Mouse (Mus musculus) intestine, embryonic 15.5 days (tissue): Measurements from ENCODE around the gene Gde1. TPM values are rescaled to one million over a fixed set of nuclear protein-coding genes. Genes with fewer than 3 reads are reported as not detected.

Experiments used
- ATAC-seq: fragments of 200-750 bp; cut with Nextera tagmentation; 2 replicates; pipeline ENCODE4 v1.8.0; 2017; ENCODE audit warnings: moderate TSS enrichment, moderate library complexity
- H3K27ac ChIP-seq: fragments of 300-500 bp; sonication (generic); 2 replicates; pipeline ENCODE4 v1.5.1; 2015; ENCODE audit warnings: mild to moderate bottlenecking, inconsistent platforms
- H3K27me3 ChIP-seq: fragments of 300-500 bp; sonication (generic); replicated peaks from 2 replicates; pipeline ENCODE4 v1.6.1; 2015; ENCODE audit warnings: inconsistent platforms
- H3K36me3 ChIP-seq: fragments of 300-500 bp; sonication (generic); 2 replicates; pipeline ENCODE4 v1.6.1; 2015; ENCODE audit warnings: inconsistent platforms
- H3K4me1 ChIP-seq: fragments of 300-500 bp; sonication (generic); replicated peaks from 2 replicates; pipeline ENCODE4 v1.6.1; 2015; ENCODE audit warnings: inconsistent platforms
- H3K4me2 ChIP-seq: fragments of 300-500 bp; sonication (generic); replicated peaks from 2 replicates; pipeline ENCODE4 v1.6.1; 2015; ENCODE audit warnings: mild to moderate bottlenecking, inconsistent platforms
- H3K4me3 ChIP-seq: fragments of 300-500 bp; sonication (generic); replicated peaks from 2 replicates; pipeline ENCODE4 v1.5.1; 2015; ENCODE audit warnings: inconsistent platforms
- H3K9ac ChIP-seq: fragments of 300-500 bp; sonication (generic); 2 replicates; pipeline ENCODE4 v1.6.1; 2015; ENCODE audit warnings: inconsistent platforms
- H3K9me3 ChIP-seq: fragments of 300-500 bp; sonication (generic); 2 replicates; pipeline ENCODE4 v1.6.1; 2016; ENCODE audit warnings: inconsistent platforms
- WGBS: fragments of 180-500 bp; shearing (Covaris S2); methylation state at CpG from one replicate; pipeline ENCODE4 v1.1.7; 2015; 5-methylcytosine and 5-hydroxymethylcytosine counted together
- polyA plus RNA-seq: library from polyadenylated mRNA; unstranded; fragments of >200 nt; fragmentation: Nextera tagmentation; extraction: Ambion mirVana; gene quantifications from 2 replicates; pipeline ENCODE4 v1.2.1, GENCODE M21; 2015

Gde1 gene
- polyA plus RNA-seq = 124 and 127 TPM in 2 replicates

DNA sequence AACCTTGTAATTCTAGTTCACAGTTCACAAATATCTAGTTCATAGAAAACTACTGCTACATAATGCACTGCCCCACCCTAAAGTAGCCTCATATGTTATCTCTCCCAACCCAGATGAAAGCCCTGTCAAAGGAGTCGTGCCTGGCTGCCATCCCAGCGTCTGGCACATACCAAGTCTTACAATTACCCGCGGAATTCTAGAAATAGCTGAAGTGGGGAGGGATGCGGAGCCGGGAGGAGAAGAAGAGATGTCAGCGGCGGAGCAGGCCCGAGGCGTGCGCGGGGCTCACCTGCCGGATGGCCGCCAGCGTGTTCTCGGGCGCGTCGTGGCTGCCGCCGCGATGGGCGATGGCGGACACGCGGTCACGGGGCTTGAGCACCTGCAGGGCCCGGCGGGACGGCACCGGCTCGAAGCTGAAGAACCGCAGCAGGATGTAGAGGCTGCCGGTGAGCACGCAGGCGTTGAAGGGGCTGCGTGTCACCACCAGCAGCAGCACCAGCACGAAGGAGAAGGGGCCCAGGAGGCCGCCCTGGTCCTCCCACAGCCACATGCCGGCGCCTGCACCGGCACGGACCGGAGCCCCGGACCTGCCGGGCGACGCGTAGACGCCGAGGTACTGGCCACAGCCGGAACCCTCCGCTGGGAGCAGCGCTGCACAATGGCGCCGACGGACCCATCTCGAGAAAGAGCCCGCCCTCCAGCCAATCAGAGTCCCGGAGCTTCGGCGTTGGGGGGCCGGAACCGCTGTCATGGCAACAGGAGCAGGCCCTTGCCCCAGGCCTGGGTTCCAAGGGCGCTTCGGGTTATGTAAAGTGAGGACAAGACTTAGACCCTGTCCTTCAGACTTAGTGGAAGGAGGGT, at the start of gene Gde1:
Gene Gde1 (minus strand): TSS at position 678 of the 861 bp plus-strand sequence.
- peak within 1 kb of the TSS; percentile 89 for H3K27ac ChIP-seq
- H3K4me2 ChIP-seq = peak within 1 kb of the TSS; percentile 78

DNA sequence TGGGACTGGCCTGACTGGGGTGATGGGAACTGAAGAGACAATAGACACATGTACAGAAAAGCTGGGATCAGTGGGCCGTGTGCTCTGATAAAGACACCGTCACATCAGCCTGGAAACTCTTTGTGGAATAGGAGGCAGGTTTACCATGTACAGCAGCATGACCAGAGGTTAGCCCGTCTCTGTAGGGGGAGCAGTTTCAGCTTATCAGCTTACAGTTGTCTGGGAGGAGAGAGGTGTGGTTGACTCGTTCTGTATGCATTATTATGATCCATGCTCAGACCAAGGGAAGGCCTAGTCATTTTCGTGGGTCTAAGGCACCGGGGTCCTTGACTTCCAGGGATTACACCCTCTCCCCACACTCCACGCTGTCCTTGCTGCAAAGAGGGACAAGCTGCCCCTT, 46.0 kb upstream of the Gde1 start:
- peaks cover 44% of the 10 kb centered on the region for H3K36me3 ChIP-seq
- no peaks in the 10 kb centered on the region for H3K4me1 ChIP-seq
- ATAC-seq = no peak; the same call in 1 of the 2 replicates
- no peaks in the 10 kb centered on the region for H3K9me3 ChIP-seq
- no peak overlapping the region for H3K9ac ChIP-seq
- WGBS = 86% methylated on average over 7 of the region's 7 CpGs
- no peak overlapping the region for H3K4me2 ChIP-seq
- H3K4me3 ChIP-seq = no peak overlapping the region
- H3K27ac ChIP-seq = no peak overlapping the region
- H3K27me3 ChIP-seq = no peaks in the 10 kb centered on the region

More for the DNA sequence above, at the start of gene Gde1:
- no peaks in the 10 kb centered on the region for H3K9me3 ChIP-seq
- peak within 1 kb of the TSS; percentile 90 for H3K9ac ChIP-seq
- no peaks in the 10 kb centered on the region for H3K27me3 ChIP-seq
- no peaks in the 10 kb centered on the region for H3K36me3 ChIP-seq
- peak; percentile 86 for ATAC-seq
- peak within 1 kb of the TSS; percentile 91 for H3K4me3 ChIP-seq
- peaks cover 14% of the 10 kb centered on the region; the same call in 1 of the 2 replicates for H3K4me1 ChIP-seq
- under 1% methylated on average over 65 of the region's 66 CpGs for WGBS

GRCm38 (mm10) chr7:118749706-118750105, 44.1 kb upstream of the Gde1 start:
- Histone ChIP-seq H3K27me3 (no peaks in the 10 kb centered on the region), H3K9ac (no peak overlapping the region), H3K4me3 (no peak overlapping the region), H3K27ac (no peak overlapping the region), H3K4me1 (no peaks in the 10 kb centered on the region), H3K9me3 (no peaks in the 10 kb centered on the region), H3K36me3 (peaks cover 39% of the 10 kb centered on the region), H3K4me2 (no peak overlapping the region)
- ATAC-seq = no peak
- WGBS = 81% methylated on average over 8 of the region's 8 CpGs

GRCm38 (mm10) chr7:118747891-118748672, 42.5 kb upstream of the Gde1 start:
- Histone ChIP-seq H3K4me1 (no peaks in the 10 kb centered on the region), H3K9ac (no peak overlapping the region), H3K9me3 (no peaks in the 10 kb centered on the region), H3K36me3 (peaks cover 32% of the 10 kb centered on the region), H3K27me3 (no peaks in the 10 kb centered on the region), H3K4me2 (no peak overlapping the region), H3K4me3 (no peak overlapping the region), H3K27ac (no peak overlapping the region)
- ATAC-seq = no peak
- 92% methylated on average over 12 of the region's 12 CpGs for WGBS

DNA sequence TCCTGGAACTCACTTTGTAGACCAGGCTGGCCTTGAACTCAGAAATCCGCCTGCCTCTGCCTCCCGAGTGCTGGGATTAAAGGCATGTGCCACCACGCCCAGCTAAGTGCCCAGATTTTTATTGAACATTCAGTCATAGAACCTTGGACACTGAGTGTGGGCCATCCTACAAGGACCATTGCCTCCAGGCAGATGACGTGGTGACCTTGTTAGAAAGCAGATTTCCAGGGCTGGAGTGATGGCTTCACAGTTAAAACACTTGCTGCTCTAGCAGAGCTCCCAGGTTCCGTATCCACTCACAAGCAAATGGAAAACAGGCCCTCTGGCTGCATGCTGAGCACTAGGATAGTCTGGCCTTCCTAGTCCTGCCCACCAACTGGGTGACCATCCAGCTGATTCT, 39.2 kb upstream of the Gde1 start:
- Histone ChIP-seq H3K4me3 (no peak overlapping the region), H3K9me3 (no peaks in the 10 kb centered on the region), H3K4me2 (no peak overlapping the region), H3K9ac (no peak overlapping the region), H3K4me1 (peaks cover 8% of the 10 kb centered on the region; the same call in 1 of the 2 replicates), H3K27me3 (no peaks in the 10 kb centered on the region), H3K36me3 (peaks cover 16% of the 10 kb centered on the region), H3K27ac (no peak overlapping the region)
- ATAC-seq = no peak
- WGBS = 89% methylated on average over 5 of the region's 5 CpGs

GRCm38 (mm10) chr7:118742278-118742677, 36.7 kb upstream of the Gde1 start:
- 0 out of 2 replicates have a peak overlapping the region, but pooled peaks have one; percentile 75 for H3K4me2 ChIP-seq
- H3K27me3 ChIP-seq = no peaks in the 10 kb centered on the region
- 0 out of 2 replicates have a peak, but pooled peaks cover 7% of the 10 kb centered on the region for H3K36me3 ChIP-seq
- no peaks in the 10 kb centered on the region for H3K9me3 ChIP-seq
- 75% methylated on average over 6 of the region's 6 CpGs for WGBS
- H3K27ac ChIP-seq = no peak overlapping the region
- H3K4me3 ChIP-seq = no peak overlapping the region
- no peak overlapping the region for H3K9ac ChIP-seq
- no peak for ATAC-seq
- peaks cover 8% of the 10 kb centered on the region; the same call in 1 of the 2 replicates for H3K4me1 ChIP-seq

GRCm38 (mm10) chr7:118740532-118741338, 35.2 kb upstream of the Gde1 start:
- H3K4me3 ChIP-seq = peak overlapping the region; percentile 74
- 2% methylated on average over 41 of the region's 41 CpGs for WGBS
- no peak overlapping the region; the same call in 1 of the 2 replicates for H3K27ac ChIP-seq

DNA sequence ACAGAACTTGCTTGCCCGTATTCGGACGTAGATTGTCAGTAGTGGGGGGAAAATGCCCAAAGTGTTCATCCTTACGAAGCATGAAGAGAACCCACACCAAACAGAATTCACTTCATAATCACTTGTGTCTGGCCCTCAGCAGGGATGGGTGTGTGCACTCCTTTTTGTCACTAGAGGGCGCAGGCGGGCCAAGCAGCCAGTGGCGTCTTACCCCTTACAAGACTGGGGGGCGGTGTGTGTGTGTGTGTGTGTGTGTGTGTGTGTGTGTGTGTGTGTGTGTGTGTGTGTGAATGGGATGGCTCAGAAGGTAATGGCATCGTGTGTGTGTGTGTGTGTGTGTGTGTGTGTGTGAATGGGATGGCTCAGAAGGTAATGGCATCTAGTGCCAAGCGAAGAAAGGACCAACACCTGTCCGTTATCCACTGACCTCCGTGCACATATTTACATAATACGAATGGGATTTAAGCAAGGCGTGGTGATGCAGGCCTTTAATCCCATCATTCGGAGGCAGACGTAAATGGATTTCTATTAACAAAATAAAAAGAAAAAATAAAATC, 34.5 kb upstream of the Gde1 start, which contains the start of gene Vps35l:
Gene Vps35l (plus strand): TSS at position 252 of the 557 bp plus-strand sequence.
- peak within 1 kb of the TSS; percentile 66 for H3K9ac ChIP-seq
- no peaks in the 10 kb centered on the region for H3K27me3 ChIP-seq
- no peaks in the 10 kb centered on the region for H3K9me3 ChIP-seq
- no peak within 1 kb of the TSS; the same call in 1 of the 2 replicates for H3K27ac ChIP-seq
- H3K4me2 ChIP-seq = peak within 1 kb of the TSS; percentile 75
- ATAC-seq = peak; percentile 85
- peak within 1 kb of the TSS; percentile 74 for H3K4me3 ChIP-seq
- H3K4me1 ChIP-seq = peaks cover 8% of the 10 kb centered on the region; the same call in 1 of the 2 replicates
- 2% methylated on average over 15 of the region's 16 CpGs for WGBS
- H3K36me3 ChIP-seq = no peaks in the 10 kb centered on the region

More at GRCm38 (mm10) chr7:118740532-118741338, 35.2 kb upstream of the Gde1 start:
- Histone ChIP-seq H3K9ac (peak overlapping the region; percentile 66), H3K4me2 (peak overlapping the region; percentile 75), H3K27me3 (no peaks in the 10 kb centered on the region), H3K9me3 (no peaks in the 10 kb centered on the region), H3K4me1 (peaks cover 8% of the 10 kb centered on the region; the same call in 1 of the 2 replicates), H3K36me3 (no peaks in the 10 kb centered on the region)
- ATAC-seq = peak; percentile 97

DNA sequence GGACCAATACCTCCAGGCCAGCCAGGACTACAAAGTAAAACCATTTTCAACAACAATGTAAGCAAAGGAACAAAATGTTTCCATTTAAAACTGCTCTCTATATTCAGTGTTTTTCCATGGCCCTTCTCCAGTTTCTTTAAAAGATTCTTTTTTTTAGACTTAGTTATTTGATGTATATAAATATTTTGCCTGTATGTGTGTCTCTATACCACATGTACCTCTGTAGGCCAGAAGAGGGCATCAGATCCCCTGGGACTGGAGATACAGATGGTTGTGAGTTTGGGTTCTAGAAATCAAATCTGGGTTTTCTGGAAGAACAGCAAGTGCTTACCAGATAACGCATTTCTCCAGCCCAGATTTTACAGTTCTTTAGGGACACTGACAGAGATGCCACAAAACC, 33.2 kb upstream of the Gde1 start:
- peaks cover 8% of the 10 kb centered on the region; the same call in 1 of the 2 replicates for H3K4me1 ChIP-seq
- H3K36me3 ChIP-seq = no peaks in the 10 kb centered on the region
- 67% methylated on average over 1 of the region's 1 CpGs for WGBS
- no peak overlapping the region for H3K4me3 ChIP-seq
- H3K27ac ChIP-seq = no peak overlapping the region
- no peak overlapping the region for H3K9ac ChIP-seq
- H3K4me2 ChIP-seq = no peak overlapping the region
- ATAC-seq = no peak
- H3K9me3 ChIP-seq = no peaks in the 10 kb centered on the region
- H3K27me3 ChIP-seq = no peaks in the 10 kb centered on the region

DNA sequence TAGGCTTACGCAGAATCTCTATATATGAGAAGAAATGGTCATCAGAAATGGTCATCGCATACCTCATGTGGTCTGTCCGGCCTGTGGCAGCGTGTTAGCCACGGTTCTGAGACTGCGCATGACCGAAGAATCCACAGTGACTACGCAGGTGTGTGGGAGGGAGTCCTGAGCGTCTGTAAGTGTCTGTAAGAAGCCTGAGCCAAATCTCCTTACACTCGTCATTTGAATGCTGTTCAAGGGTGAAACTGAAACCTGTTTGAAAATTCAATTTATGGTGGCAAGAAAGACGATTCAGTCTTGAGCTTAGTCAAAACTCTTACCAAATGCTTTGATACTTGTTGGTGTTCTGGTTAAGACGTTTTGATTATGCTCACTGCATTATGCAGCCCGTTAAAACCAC, 27.6 kb upstream of the Gde1 start:
- H3K27ac ChIP-seq = no peak overlapping the region
- no peaks in the 10 kb centered on the region for H3K4me1 ChIP-seq
- H3K27me3 ChIP-seq = no peaks in the 10 kb centered on the region
- H3K9me3 ChIP-seq = no peaks in the 10 kb centered on the region
- H3K4me2 ChIP-seq = no peak overlapping the region
- H3K9ac ChIP-seq = no peak overlapping the region
- no peak for ATAC-seq
- 93% methylated on average over 13 of the region's 13 CpGs for WGBS
- no peaks in the 10 kb centered on the region for H3K36me3 ChIP-seq
- no peak overlapping the region for H3K4me3 ChIP-seq

DNA sequence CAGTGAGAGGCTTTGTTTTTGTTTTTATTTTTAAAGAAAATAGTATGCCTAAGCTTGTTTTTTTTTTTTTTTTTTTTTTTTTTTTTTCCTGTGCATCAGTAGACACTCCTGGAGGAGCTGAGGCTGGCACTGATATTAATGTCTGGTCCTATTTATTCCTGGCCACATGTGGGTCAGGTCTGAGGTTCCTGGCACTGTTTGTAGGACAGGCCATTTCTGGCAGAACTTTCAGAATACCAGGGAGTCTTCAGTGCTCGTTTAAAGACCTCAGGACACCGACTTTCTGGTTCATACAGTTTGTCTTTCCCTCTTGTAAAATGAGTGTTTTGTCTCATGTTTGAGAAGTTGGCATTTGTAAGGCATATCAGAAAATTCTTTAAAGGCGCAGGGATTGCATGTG, 26.2 kb upstream of the Gde1 start:
- Histone ChIP-seq H3K4me3 (no peak overlapping the region), H3K9ac (no peak overlapping the region), H3K9me3 (no peaks in the 10 kb centered on the region), H3K4me2 (no peak overlapping the region), H3K27ac (no peak overlapping the region), H3K27me3 (no peaks in the 10 kb centered on the region), H3K4me1 (no peaks in the 10 kb centered on the region), H3K36me3 (no peaks in the 10 kb centered on the region)
- 88% methylated on average over 3 of the region's 3 CpGs for WGBS
- ATAC-seq = no peak
